8 mouse cellular contexts compared by ENCODE assay signal in genomic region chr5:142904208-142905037, GRCm38 (mm10). TPM values are rescaled to one million over a fixed set of nuclear protein-coding genes. Genes with fewer than 3 reads are reported as not detected.
DNase-seq lines count a peak whose midpoint lies in the region; ATAC-seq and TF ChIP-seq lines count a peak whose summit lies in the region.

No protein-coding gene starts in this region.

- no peaks in the 10 kb centered on the region for H3K27me3 ChIP-seq in midbrain, embryonic 12.5 days

- intact Hi-C loops in heart, postnatal 36 days (cut with DNase I) = loop anchor here (1.0 to 2.0 kb wide), 4 partner anchors 9 to 88 kb away; partner anchors contain the start of genes Fbxl18 and Tnrc18
- intact Hi-C loops in left cerebral cortex, postnatal 14 days (cut with DNase I) = loop anchor here (2.0 kb wide), 1 partner anchor 90 kb away; no protein-coding TSS in a partner anchor

- DNase-seq in lung, adult 2 months = peak; percentile 50
- DNase-seq in lung, postnatal 25 days (ENCODE audit: low spot score) = no peak
- DNase-seq in heart, postnatal 36 days = peak; percentile 34 to 48
- DNase-seq in right cerebral cortex, postnatal 4 days = no peak
- no peak for DNase-seq in testis, postnatal 14 days (ENCODE audit: low spot score)
- DNase-seq in left cerebral cortex, postnatal 14 days (ENCODE audit: low spot score in 2 of 2) = no peak

- TF ChIP-seq POLR2A in lung, adult 2 months (IDR thresholded peaks at IDR 0.05; ENCODE audit: borderline replicate concordance, extremely low read depth, low read depth, low read length) = peak; percentile 44; the same call in 1 of the 2 replicates
- no peak for TF ChIP-seq POLR2A in bone marrow macrophage, adult 2 months (IDR thresholded peaks at IDR 0.05; ENCODE audit: borderline replicate concordance, low read depth, low read length)

- peak overlapping the region; percentile 100 for H3K9ac ChIP-seq in midbrain, embryonic 12.5 days (replicated peaks)

- H3K4me3 ChIP-seq in lung, adult 2 months (replicated peaks; ENCODE audit: extremely low read depth, low read depth, low read length) = peak overlapping the region; percentile 94
- H3K4me3 ChIP-seq in bone marrow macrophage, adult 2 months (ENCODE audit: insufficient read depth, low read length) = peak overlapping the region; percentile 99
- H3K4me3 ChIP-seq in midbrain, embryonic 12.5 days = peak overlapping the region; percentile 90

- TF ChIP-seq CTCF in lung, adult 2 months (IDR thresholded peaks at IDR 0.05; ENCODE audit: insufficient read depth, low read length) = no peak
- TF ChIP-seq CTCF in bone marrow macrophage, adult 2 months (IDR thresholded peaks at IDR 0.05; ENCODE audit: low read depth, low read length) = no peak

- no peak for ATAC-seq in midbrain, embryonic 12.5 days (ENCODE audit: low FRiP score, low read depth)

- H3K4me2 ChIP-seq in midbrain, embryonic 12.5 days (replicated peaks) = peak overlapping the region; percentile 78

- H3K36me3 ChIP-seq in midbrain, embryonic 12.5 days = peaks cover 58% of the 10 kb centered on the region

- H3K9me3 ChIP-seq in midbrain, embryonic 12.5 days = no peaks in the 10 kb centered on the region

- WGBS in lung, adult 2 months = 11% methylated on average over 19 of the region's 19 CpGs
- WGBS in midbrain, embryonic 12.5 days = 85% methylated on average over 19 of the region's 19 CpGs

- peaks cover 25% of the 10 kb centered on the region for H3K4me1 ChIP-seq in lung, adult 2 months (ENCODE audit: control insufficient read depth, insufficient read depth, low read length)
- peaks cover 16% of the 10 kb centered on the region for H3K4me1 ChIP-seq in bone marrow macrophage, adult 2 months (ENCODE audit: control insufficient read depth, insufficient read depth, low read length)
- peaks cover 46% of the 10 kb centered on the region for H3K4me1 ChIP-seq in midbrain, embryonic 12.5 days

- H3K27ac ChIP-seq in bone marrow macrophage, adult 2 months (ENCODE audit: insufficient read depth, low read depth, low read length) = peak overlapping the region; percentile 99; the same call in 1 of the 2 replicates
- peak overlapping the region; percentile 100 for H3K27ac ChIP-seq in midbrain, embryonic 12.5 days (replicated peaks)

RNA-seq across cellular contexts. Expression of gene Actb, which starts 2.1 kb away (rescaled TPM):
- polyA plus RNA-seq in lung, adult 2 months (2012; rRNA removed) = 5,708 and 6,451 TPM in 2 replicates
- 8,885 and 10,895 TPM in 2 replicates for polyA plus RNA-seq in bone marrow macrophage, adult 2 months (2012; ENCODE audit: insufficient read depth, insufficient read length, missing spikeins)
- total RNA-seq in heart, postnatal 36 days (2021) = 100 to 1,000 TPM; 707 to 812 TPM
- polyA plus RNA-seq in midbrain, embryonic 12.5 days (2016; fragmentation: Nextera tagmentation; extraction: Ambion mirVana) = 12,547 and 14,098 TPM in 2 replicates
- 1,000 to 10,000 TPM; 3,011 to 3,018 TPM for total RNA-seq in left cerebral cortex, postnatal 14 days (2021)

RNA-seq across cellular contexts. Expression of gene Fbxl18, which starts 9.2 kb away (rescaled TPM):
- 21.3 and 22.5 TPM in 2 replicates for polyA plus RNA-seq in lung, adult 2 months (2012; rRNA removed)
- polyA plus RNA-seq in bone marrow macrophage, adult 2 months (2012; ENCODE audit: insufficient read depth, insufficient read length, missing spikeins) = 9.0 and 12.5 TPM in 2 replicates
- total RNA-seq in heart, postnatal 36 days (2021) = 1 to 10 TPM; 5.3 to 6.5 TPM
- polyA plus RNA-seq in midbrain, embryonic 12.5 days (2016; fragmentation: Nextera tagmentation; extraction: Ambion mirVana) = 27.7 and 28.9 TPM in 2 replicates
- 10 to 100 TPM; 34.2 to 34.4 TPM for total RNA-seq in left cerebral cortex, postnatal 14 days (2021)

RNA-seq across cellular contexts. Expression of gene Fscn1, which starts 55.7 kb away (rescaled TPM):
- polyA plus RNA-seq in lung, adult 2 months (2012; rRNA removed) = 21.0 and 26.3 TPM in 2 replicates
- polyA plus RNA-seq in bone marrow macrophage, adult 2 months (2012; ENCODE audit: insufficient read depth, insufficient read length, missing spikeins) = 2.4 and 3.2 TPM in 2 replicates
- 10 to 100 TPM; 26.5 to 37.6 TPM for total RNA-seq in heart, postnatal 36 days (2021)
- polyA plus RNA-seq in midbrain, embryonic 12.5 days (2016; fragmentation: Nextera tagmentation; extraction: Ambion mirVana) = 707 and 742 TPM in 2 replicates
- total RNA-seq in left cerebral cortex, postnatal 14 days (2021) = 100 to 1,000 TPM; 408 to 429 TPM

Comparison
In these comparisons a context has a peak if more than half of its experiments do, and no peak if none do; other contexts are left out.
1. DNase-seq: peak in lung, adult 2 months (single experiment) and heart, postnatal 36 days (2 of 2); none in lung, postnatal 25 days (single experiment), right cerebral cortex, postnatal 4 days (single experiment), testis, postnatal 14 days (single experiment) and left cerebral cortex, postnatal 14 days (0 of 2).
2. RNA of gene Fscn1, which starts 55.7 kb away (polyA plus RNA-seq): 707 to 742 TPM in midbrain, embryonic 12.5 days; 21.0 to 26.3 TPM in lung, adult 2 months and 2.4 to 3.2 TPM in bone marrow macrophage, adult 2 months; every median in the first group is over 10 times any median in the second.
3. Peak in every context shown above with its lines, with median percentiles within 50 percentile points of each other: H3K4me3 ChIP-seq.